Mouse (Mus musculus) CH12.LX (cell line): Measurements from ENCODE around the gene Ppef2. TPM values are rescaled to one million over a fixed set of nuclear protein-coding genes. Genes with fewer than 3 reads are reported as not detected.

ENCODE experiments used
- DNase-seq: peaks from one replicate; pipeline ENCODE4 v3.0.0-alpha.2; 2013; ENCODE audit errors: extremely low read depth
- H3K27ac ChIP-seq: 2 replicates; pipeline ENCODE4 v1.5.1; 2012; ENCODE audit warnings: low read depth, mild to moderate bottlenecking, control low read depth, moderate library complexity; ENCODE audit not compliant: insufficient read depth
- H3K27me3 ChIP-seq: replicated peaks from 2 replicates; pipeline ENCODE3; 2012; ENCODE audit warnings: inconsistent platforms
- H3K36me3 ChIP-seq, 2 experiments: replicated peaks in 1 of 2; 2 replicates each; pipeline versions ENCODE3 to v1.6.1; 2012; ENCODE audit warnings: inconsistent platforms in 1 of 2, low read length in 1 of 2, mild to moderate bottlenecking in 1 of 2, mixed read lengths in 1 of 2, moderate library complexity in 1 of 2; ENCODE audit not compliant: control insufficient read depth in 1 of 2, insufficient read depth in 1 of 2
- H3K4me1 ChIP-seq, 2 experiments: 2 replicates each; pipeline ENCODE4 v1.6.1; 2012; ENCODE audit warnings: inconsistent platforms in 1 of 2, moderate library complexity in 1 of 2; ENCODE audit not compliant: insufficient read depth in 2 of 2, control insufficient read depth in 1 of 2
- H3K4me2 ChIP-seq: 2 replicates; pipeline ENCODE4 v1.6.1; 2012; ENCODE audit warnings: low read depth, mild to moderate bottlenecking, control low read depth; ENCODE audit not compliant: poor library complexity, insufficient read depth, severe bottlenecking
- H3K4me3 ChIP-seq, 3 experiments: fragments of 150-350 bp in 1 of 3; sonication (generic) in 1 of 3; replicated peaks in 1 of 3; 2 replicates each; pipeline versions ENCODE3 to v1.5.1; 2011 to 2012; ENCODE audit warnings: low read depth in 2 of 3, low read length in 2 of 3, mild to moderate bottlenecking in 2 of 3, moderate library complexity in 2 of 3, control low read depth in 1 of 3, improper control_type of control experiment in 1 of 3, inconsistent platforms in 1 of 3, mixed read lengths in 1 of 3; ENCODE audit not compliant: poor library complexity in 1 of 3
- H3K79me2 ChIP-seq: replicated peaks from 2 replicates; pipeline ENCODE4 v1.6.1; 2012; ENCODE audit warnings: mild to moderate bottlenecking, moderate library complexity; ENCODE audit not compliant: control insufficient read depth, poor library complexity, insufficient read depth, severe bottlenecking; ENCODE audit errors: extremely low read depth
- H3K9ac ChIP-seq: 2 replicates; pipeline ENCODE4 v1.6.1; 2012; ENCODE audit warnings: low read depth, mild to moderate bottlenecking, control low read depth, moderate library complexity; ENCODE audit not compliant: insufficient read depth
- H3K9me3 ChIP-seq: replicated peaks from 2 replicates; pipeline ENCODE3; 2012; ENCODE audit warnings: low read length, inconsistent platforms, mixed read lengths
- BHLHE40 ChIP-seq: IDR thresholded peaks from 2 replicates; pipeline ENCODE4 v1.6.1; 2011; ENCODE audit warnings: mild to moderate bottlenecking, low read depth, low read length, improper control_type of control experiment
- CHD2 ChIP-seq: IDR thresholded peaks from 2 replicates; pipeline ENCODE4 v1.6.1; 2011; ENCODE audit warnings: low read length, improper control_type of control experiment
- CTCF ChIP-seq, 2 experiments: IDR thresholded peaks in 1 of 2; conservative IDR thresholded peaks in 1 of 2; 2 replicates each; pipeline ENCODE4 v1.5.1; 2011 to 2012; ENCODE audit warnings: low read depth in 2 of 2, low read length in 2 of 2, improper control_type of control experiment in 1 of 2, inconsistent platforms in 1 of 2, mild to moderate bottlenecking in 1 of 2, moderate library complexity in 1 of 2
- ELF1 ChIP-seq: IDR thresholded peaks from 2 replicates; pipeline ENCODE4 v1.6.1; 2014; ENCODE audit warnings: low read depth, mild to moderate bottlenecking, inconsistent platforms, low read length, improper control_type of control experiment
- GABPA ChIP-seq: IDR thresholded peaks from 2 replicates; pipeline ENCODE4 v1.6.1; 2012; ENCODE audit warnings: low read depth, low read length, improper control_type of control experiment, inconsistent platforms; ENCODE audit not compliant: insufficient replicate concordance
- HCFC1 ChIP-seq: IDR thresholded peaks from 2 replicates; pipeline ENCODE4 v1.6.1; 2012; ENCODE audit warnings: low read depth, mild to moderate bottlenecking, inconsistent platforms, low read length, improper control_type of control experiment
- IRF4 ChIP-seq: IDR thresholded peaks from 2 replicates; pipeline ENCODE4 v1.6.1; 2014; ENCODE audit warnings: low read depth, mild to moderate bottlenecking, inconsistent platforms, low read length, improper control_type of control experiment
- JUND ChIP-seq: conservative IDR thresholded peaks from 2 replicates; pipeline ENCODE4 v1.6.1; 2011; ENCODE audit warnings: low read depth, low read length, improper control_type of control experiment
- RAD21 ChIP-seq: IDR thresholded peaks from 2 replicates; pipeline ENCODE4 v1.6.1; 2011; ENCODE audit warnings: low read depth, mild to moderate bottlenecking, low read length, improper control_type of control experiment, moderate library complexity
- RCOR1 ChIP-seq: conservative IDR thresholded peaks from 2 replicates; pipeline ENCODE4 v1.6.1; 2012; ENCODE audit warnings: low read depth, mild to moderate bottlenecking, inconsistent platforms, low read length, improper control_type of control experiment
- SMC3 ChIP-seq: IDR thresholded peaks from 2 replicates; pipeline ENCODE4 v1.6.1; 2011; ENCODE audit warnings: low read depth, low read length, improper control_type of control experiment
- USF2 ChIP-seq: conservative IDR thresholded peaks from 2 replicates; pipeline ENCODE4 v1.6.1; 2011; ENCODE audit warnings: low read depth, low read length, improper control_type of control experiment
- ZC3H11A ChIP-seq: IDR thresholded peaks from 2 replicates; pipeline ENCODE4 v1.6.1; 2012; ENCODE audit warnings: low read depth, mild to moderate bottlenecking, inconsistent platforms, low read length, improper control_type of control experiment
- dilution Hi-C: fragments of 300-500 bp; cut with MboI; formaldehyde crosslinking; loops from 2 replicates; pipeline ENCODE4 v1.14.3; 2020; ENCODE audit warnings: low sequenced_read_pairs; ENCODE audit not compliant: extremely low pct_unique_long_range_greater_than_20kb, extremely low pct_ligation_motif_present
- in situ Hi-C: fragments of 300-500 bp; cut with MboI; formaldehyde crosslinking; loops from 3 replicates; pipeline ENCODE4 v1.14.3; 2019; ENCODE audit warnings: low sequenced_read_pairs, low pct_ligation_motif_present, low pct_unique_long_range_greater_than_20kb, mixed read lengths
- polyA plus RNA-seq: library from polyadenylated mRNA; unstranded; fragments of >175 nt; gene quantifications from 2 replicates; pipeline ENCODE4 v1.2.1, GENCODE M21; 2012; ENCODE audit warnings: low read depth; ENCODE audit not compliant: insufficient read length
- total RNA-seq, 2 experiments: library from RNA; depleted of rRNA; stranded (reverse); fragments of 300-350 nt in 1 of 2; fragments of >200 nt in 1 of 2; gene quantifications; 2 replicates each; pipeline ENCODE4 v1.2.3; 2012 to 2014

Gene Ppef2
- total and polyA plus RNA-seq, 3 experiments: 14.3 to 48.8 (median 16.5) TPM

DNA sequence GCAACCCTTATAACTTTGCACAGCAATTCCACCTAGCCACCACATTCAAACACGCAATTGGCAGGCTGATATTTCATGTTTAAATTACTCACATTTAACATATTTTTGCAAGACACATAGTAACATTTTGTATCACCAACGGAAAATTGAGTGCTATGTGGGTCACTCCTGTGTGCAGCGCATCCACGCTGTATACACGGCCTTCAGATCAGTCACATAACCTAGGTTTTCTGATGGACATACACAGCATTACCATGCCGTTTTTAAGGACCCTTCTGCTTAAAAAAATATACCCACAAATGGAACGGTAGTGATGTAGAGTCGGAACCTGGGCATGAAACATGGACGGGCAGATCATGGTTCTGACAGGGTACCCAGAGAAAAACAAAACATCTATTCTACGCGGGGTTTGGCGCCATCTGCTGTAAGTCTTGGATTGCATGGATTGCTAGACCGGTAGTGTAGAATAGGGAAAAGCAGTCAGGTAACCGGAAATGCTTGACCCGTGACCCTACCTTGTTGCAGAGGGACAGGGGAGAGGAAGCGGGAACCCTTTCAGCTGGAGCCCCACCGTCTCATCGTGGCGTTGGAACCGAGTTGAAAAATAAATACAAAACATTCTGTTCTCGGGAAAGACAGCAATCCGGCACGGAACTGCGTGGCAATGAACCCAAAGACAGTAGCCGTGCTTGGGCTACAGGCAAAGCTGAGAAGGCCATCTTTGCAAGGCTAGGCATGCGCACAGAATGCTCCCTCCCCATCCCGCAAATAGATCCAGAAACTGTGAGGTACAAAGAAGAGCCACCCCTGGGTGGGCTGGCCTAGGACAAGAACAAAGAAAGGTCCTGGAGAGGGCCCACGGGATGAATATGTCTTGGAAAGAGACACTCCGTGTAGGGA, 16.5 kb downstream of the Ppef2 start:
- Histone ChIP-seq H3K36me3 (peaks cover 0 to 3% of the 10 kb centered on the region in 2 experiments), H3K4me1 (peaks cover 3 to 20% of the 10 kb centered on the region in 2 experiments; a peak in 3 of 4 replicates), H3K79me2 (no peaks in the 10 kb centered on the region), H3K27me3 (no peaks in the 10 kb centered on the region), H3K27ac (no peak overlapping the region), H3K4me3 (no peak overlapping the region), H3K9ac (no peak overlapping the region), H3K4me2 (peak overlapping the region; percentile 18; the same call in 1 of the 2 replicates), H3K9me3 (no peaks in the 10 kb centered on the region)
- dilution Hi-C loops (no loop called here), in situ Hi-C loops (loop anchor here (5.0 to 10.0 kb wide), 2 partner anchors 37 to 55 kb away; no protein-coding TSS in a partner anchor)
- TF ChIP-seq SMC3 (peak; percentile 81), USF2 (no peak), CHD2 (no peak), GABPA (no peak), IRF4 (peak; percentile 58; the same call in 1 of the 2 replicates), RAD21 (peak; percentile 90), ELF1 (peak; percentile 81), ZC3H11A (peak; percentile 27; the same call in 1 of the 2 replicates), HCFC1 (peak; percentile 51), JUND (no peak), CTCF (conservative IDR thresholded peaks at IDR 0.05 in 1 of 2, IDR thresholded peaks at IDR 0.05 in 1 of 2; ENCODE audit: low read depth in 2 of 2, low read length in 2 of 2) (peak; percentile 35 to 86; a peak in 3 of 4 replicates), BHLHE40 (peak; percentile 36; the same call in 1 of the 2 replicates)
- DNase-seq: peak; percentile 65

DNA sequence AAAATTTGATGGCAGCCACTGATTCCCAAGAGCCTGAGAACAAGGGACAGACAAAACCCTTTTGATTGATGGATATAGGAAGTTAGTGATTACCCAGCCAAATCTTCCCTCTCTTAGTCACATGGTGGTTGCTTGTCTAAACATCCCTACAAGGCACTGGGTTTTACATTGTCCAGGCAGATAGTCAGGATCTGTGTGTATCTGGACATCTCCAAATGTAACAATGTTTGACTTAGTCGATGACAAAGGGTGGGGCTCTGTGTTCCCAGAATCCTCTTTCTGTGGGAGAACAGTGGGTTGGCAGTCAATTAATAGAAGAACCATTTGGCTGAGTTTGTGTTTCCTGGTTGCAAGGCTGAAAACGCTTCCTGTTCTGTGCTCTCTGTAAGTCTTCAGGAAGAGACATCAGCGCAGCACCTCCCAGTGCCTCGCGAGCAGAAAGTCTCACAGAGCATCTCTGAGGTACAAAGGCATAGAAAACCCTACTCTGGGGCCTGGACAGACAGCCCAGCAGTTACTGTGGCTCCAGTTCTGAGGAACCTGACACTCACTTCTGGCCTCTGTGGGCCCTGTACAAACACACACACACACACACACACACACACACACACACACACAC, 21.0 kb downstream of the Ppef2 start:
- no peaks in the 10 kb centered on the region for H3K36me3 ChIP-seq
- H3K27me3 ChIP-seq: no peaks in the 10 kb centered on the region
- no peak overlapping the region for H3K27ac ChIP-seq
- H3K4me3 ChIP-seq: no peak overlapping the region
- no peaks in the 10 kb centered on the region for H3K9me3 ChIP-seq
- DNase-seq: no peak
- H3K9ac ChIP-seq: no peak overlapping the region
- in situ Hi-C loops (loop anchor here (5.0 to 10.0 kb wide), 2 partner anchors 33 to 50 kb away; no protein-coding TSS in a partner anchor), dilution Hi-C loops (no loop called here)
- H3K79me2 ChIP-seq: no peaks in the 10 kb centered on the region
- no peak overlapping the region for H3K4me2 ChIP-seq
- TF ChIP-seq RCOR1 (no peak), CHD2 (no peak)
- H3K4me1 ChIP-seq: peaks cover 8 to 42% of the 10 kb centered on the region in 2 experiments
